Mouse (Mus musculus) liver, embryonic 14.5 days (tissue): ENCODE measurements at regions not wholly inside any gene's neighbourhood (a gene's known extent, or its start where the extent isn't known, plus 50 kb on each side); places are given as distances from the start of the nearest gene placed in this dataset.

Experiments
- ATAC-seq: fragments of 200-750 bp; cut with Nextera tagmentation; 2 replicates; pipeline ENCODE4 v1.8.0; 2017; ENCODE audit warnings: moderate number of reproducible peaks, mild to moderate bottlenecking, moderate library complexity; ENCODE audit not compliant: insufficient read depth
- DNase-seq, 3 experiments: peaks; one replicate each; pipeline ENCODE4 v3.0.0-alpha.2; 2012 to 2013; ENCODE audit warnings: low read depth in 3 of 3, low spot score in 3 of 3
- H3K27ac ChIP-seq: fragments of 300-500 bp; sonication (generic); 2 replicates; pipeline ENCODE4 v1.5.1; 2014; ENCODE audit warnings: moderate library complexity, mild to moderate bottlenecking, control low read depth, inconsistent platforms
- H3K27me3 ChIP-seq: fragments of 300-500 bp; sonication (generic); 2 replicates; pipeline ENCODE4 v1.6.1; 2014; ENCODE audit warnings: mild to moderate bottlenecking, low read length, moderate library complexity; ENCODE audit not compliant: control insufficient read depth, insufficient read depth
- H3K36me3 ChIP-seq: fragments of 300-500 bp; sonication (generic); replicated peaks from 2 replicates; pipeline ENCODE4 v1.6.1; 2014; ENCODE audit warnings: low read depth; ENCODE audit not compliant: control insufficient read depth, insufficient read depth
- H3K4me1 ChIP-seq, 2 experiments: fragments of 200-500 bp in 1 of 2; fragments of 300-500 bp in 1 of 2; sonication (generic) in 1 of 2; replicated peaks; 2 replicates each; pipeline ENCODE4 v1.6.1; 2012 to 2014; ENCODE audit warnings: antibody characterized with exemption in 1 of 2, inconsistent platforms in 1 of 2, low read length in 1 of 2; ENCODE audit not compliant: control insufficient read depth in 2 of 2, insufficient read depth in 2 of 2
- H3K4me2 ChIP-seq: fragments of 300-500 bp; sonication (generic); 2 replicates; pipeline ENCODE4 v1.6.1; 2014; ENCODE audit warnings: low read depth, mild to moderate bottlenecking, control low read depth, moderate library complexity
- H3K4me3 ChIP-seq, 2 experiments: fragments of 200-500 bp in 1 of 2; fragments of 300-500 bp in 1 of 2; sonication (generic) in 1 of 2; 2 replicates each; pipeline ENCODE4 v1.5.1; 2012 to 2014; ENCODE audit warnings: low read depth in 2 of 2, low read length in 2 of 2, mild to moderate bottlenecking in 2 of 2, control low read depth in 1 of 2, inconsistent platforms in 1 of 2, moderate library complexity in 1 of 2; ENCODE audit not compliant: insufficient read depth in 1 of 2
- H3K9ac ChIP-seq: fragments of 300-500 bp; sonication (generic); replicated peaks from 2 replicates; pipeline ENCODE4 v1.6.1; 2014; ENCODE audit warnings: mild to moderate bottlenecking, control low read depth, moderate library complexity
- H3K9me3 ChIP-seq: fragments of 300-500 bp; sonication (generic); 2 replicates; pipeline ENCODE4 v1.6.1; 2016; ENCODE audit warnings: low read length, mixed read lengths; ENCODE audit not compliant: control insufficient read depth
- CTCF ChIP-seq: IDR thresholded peaks from 2 replicates; pipeline ENCODE4 v1.5.1; 2016; ENCODE audit warnings: antibody characterized with exemption, low read depth, control low read depth
- EP300 ChIP-seq: IDR thresholded peaks from 2 replicates; pipeline ENCODE4 v1.6.1; 2016; ENCODE audit warnings: antibody characterized with exemption, low read depth
- WGBS: fragments of 180-500 bp; shearing (Covaris S2); extraction: QIAGEN DNeasy Blood & Tissue Kit; methylation state at CpG from one replicate; pipeline ENCODE4 v1.1.7; 2014; ENCODE audit not compliant: insufficient replicate concordance; 5-methylcytosine and 5-hydroxymethylcytosine counted together

DNA sequence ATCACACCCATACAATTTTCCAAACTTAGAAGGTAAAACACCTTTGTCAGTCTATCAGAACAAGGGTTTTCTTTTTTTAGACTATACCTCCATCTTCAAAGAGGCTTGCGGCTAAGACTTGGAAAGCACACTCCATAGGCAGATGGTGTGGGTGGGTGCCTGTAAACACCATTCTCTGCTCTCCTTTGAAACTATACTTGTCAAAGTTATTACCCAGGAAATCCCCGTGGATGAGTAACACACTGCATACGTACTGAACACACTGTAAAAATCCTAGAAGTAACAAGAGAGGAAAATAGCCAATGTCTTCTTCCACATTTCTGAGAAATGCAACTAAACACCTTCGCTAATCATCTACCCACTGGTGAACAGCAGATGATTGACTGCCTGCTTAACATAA, 464.0 kb upstream of the Adam24 start:
- WGBS = 63% methylated on average over 4 of the region's 4 CpGs
- TF ChIP-seq CTCF (no peak), EP300 (no peak)

DNA sequence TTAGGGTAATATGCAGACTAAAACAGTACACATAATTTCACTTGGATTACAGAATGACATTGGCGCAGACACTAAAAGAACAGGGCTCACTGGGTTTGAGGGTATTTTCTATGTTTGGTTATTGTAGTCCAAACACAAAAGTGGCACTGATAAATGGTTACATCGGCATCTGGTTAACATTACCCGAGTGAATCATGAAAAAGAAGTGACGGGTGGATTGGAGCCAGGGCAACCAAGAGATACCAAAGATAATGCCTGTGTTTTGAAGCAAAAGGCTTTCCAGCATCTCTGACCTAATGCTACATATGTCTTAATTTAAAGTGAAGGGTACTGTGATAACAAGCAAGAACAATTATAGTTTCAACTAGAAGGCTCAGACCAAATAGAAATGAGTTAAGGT, 451.4 kb upstream of the Adam24 start:
- WGBS = 61% methylated on average over 4 of the region's 4 CpGs
- Histone ChIP-seq H3K4me2 (no peak overlapping the region), H3K36me3 (no peaks in the 10 kb centered on the region), H3K4me1 (no peaks in the 10 kb centered on the region), H3K27ac (no peak overlapping the region), H3K9ac (no peak overlapping the region), H3K27me3 (no peaks in the 10 kb centered on the region), H3K9me3 (no peaks in the 10 kb centered on the region), H3K4me3 (no peak overlapping the region)
- no peak for ATAC-seq
- TF ChIP-seq EP300 = no peak
- TF ChIP-seq CTCF = no peak
- no peak for DNase-seq

More for the DNA sequence above, 464.0 kb upstream of the Adam24 start:
- H3K4me2 ChIP-seq = no peak overlapping the region
- H3K4me3 ChIP-seq = no peak overlapping the region
- no peak for DNase-seq
- H3K27me3 ChIP-seq = no peaks in the 10 kb centered on the region
- H3K4me1 ChIP-seq = no peaks in the 10 kb centered on the region
- H3K9me3 ChIP-seq = no peaks in the 10 kb centered on the region
- no peak overlapping the region for H3K27ac ChIP-seq
- H3K36me3 ChIP-seq = no peaks in the 10 kb centered on the region
- H3K9ac ChIP-seq = no peak overlapping the region
- no peak for ATAC-seq

DNA sequence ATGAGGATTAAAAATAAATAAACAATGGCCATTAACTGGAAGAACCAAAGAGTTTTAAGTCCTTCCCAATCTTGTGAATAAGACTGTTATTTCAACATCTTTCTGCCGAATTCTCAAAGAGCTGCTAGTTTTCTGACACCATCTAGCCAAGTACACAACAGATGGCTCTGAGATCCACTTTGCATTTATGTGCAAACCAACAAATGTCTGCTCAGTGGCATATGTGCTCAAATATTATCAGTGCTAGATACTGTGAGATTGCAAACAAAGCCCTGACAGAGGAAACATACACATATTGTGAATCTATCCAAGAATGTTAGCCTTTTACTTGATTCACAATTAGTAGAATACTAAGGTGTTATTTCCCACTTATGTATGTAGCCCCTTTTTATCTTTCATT, 447.6 kb upstream of the Adam24 start:
- TF ChIP-seq EP300 = no peak
- no peak for TF ChIP-seq CTCF
- ATAC-seq (no peak), DNase-seq (no peak)
- Histone ChIP-seq H3K4me3 (no peak overlapping the region), H3K36me3 (no peaks in the 10 kb centered on the region), H3K4me1 (no peaks in the 10 kb centered on the region), H3K9me3 (no peaks in the 10 kb centered on the region), H3K27ac (no peak overlapping the region), H3K4me2 (no peak overlapping the region), H3K9ac (no peak overlapping the region), H3K27me3 (no peaks in the 10 kb centered on the region)
- WGBS = 52% methylated on average over 1 of the region's 1 CpGs
